Mouse (Mus musculus) heart, embryonic 14.5 days (tissue): ENCODE data around the gene Slc19a1. TPM values are rescaled to one million over a fixed set of nuclear protein-coding genes. Genes with fewer than 3 reads are reported as not detected.

Experiments
- ATAC-seq: fragments of 200-750 bp; cut with Nextera tagmentation; 2 replicates; pipeline ENCODE4 v1.8.0; 2017; ENCODE audit warnings: low read depth, moderate TSS enrichment; ENCODE audit not compliant: insufficient number of reproducible peaks, insufficient read depth, low FRiP score
- H3K27ac ChIP-seq, 2 experiments: fragments of 200-500 bp in 1 of 2; fragments of 300-500 bp in 1 of 2; sonication (generic) in 1 of 2; replicated peaks in 1 of 2; 2 replicates each; pipeline ENCODE4 v1.5.1; 2012 to 2014; ENCODE audit warnings: low read depth in 2 of 2, low read length in 2 of 2, control low read depth in 1 of 2, mild to moderate bottlenecking in 1 of 2, mixed read lengths in 1 of 2; ENCODE audit not compliant: control insufficient read depth in 1 of 2, insufficient read depth in 1 of 2
- H3K27me3 ChIP-seq: fragments of 300-500 bp; sonication (generic); 2 replicates; pipeline ENCODE4 v1.6.1; 2014; ENCODE audit warnings: mild to moderate bottlenecking, low read length, control low read depth; ENCODE audit not compliant: control insufficient read depth, insufficient read depth
- H3K36me3 ChIP-seq: fragments of 300-500 bp; sonication (generic); 2 replicates; pipeline ENCODE4 v1.6.1; 2014; ENCODE audit warnings: mild to moderate bottlenecking, control low read depth, low read length, mixed read lengths; ENCODE audit not compliant: control insufficient read depth, insufficient read depth
- H3K4me1 ChIP-seq, 2 experiments: fragments of 200-500 bp in 1 of 2; fragments of 300-500 bp in 1 of 2; sonication (generic) in 1 of 2; 2 replicates each; pipeline ENCODE4 v1.6.1; 2012 to 2014; ENCODE audit warnings: low read length in 2 of 2, control low read depth in 1 of 2, mixed read lengths in 1 of 2; ENCODE audit not compliant: control insufficient read depth in 2 of 2, insufficient read depth in 2 of 2
- H3K4me2 ChIP-seq: fragments of 300-500 bp; sonication (generic); 2 replicates; pipeline ENCODE4 v1.6.1; 2014; ENCODE audit warnings: mild to moderate bottlenecking, low read length
- H3K4me3 ChIP-seq, 2 experiments: fragments of 200-500 bp in 1 of 2; fragments of 300-500 bp in 1 of 2; sonication (generic) in 1 of 2; 2 replicates each; pipeline ENCODE4 v1.5.1; 2012 to 2014; ENCODE audit warnings: low read length in 2 of 2, mild to moderate bottlenecking in 2 of 2, control low read depth in 1 of 2, low read depth in 1 of 2, moderate library complexity in 1 of 2; ENCODE audit not compliant: control insufficient read depth in 1 of 2, insufficient read depth in 1 of 2
- H3K9ac ChIP-seq: fragments of 300-500 bp; sonication (generic); 2 replicates; pipeline ENCODE4 v1.6.1; 2014; ENCODE audit warnings: mild to moderate bottlenecking, low read length
- H3K9me3 ChIP-seq: fragments of 300-500 bp; sonication (generic); 2 replicates; pipeline ENCODE4 v1.6.1; 2016; ENCODE audit warnings: low read length, control low read depth; ENCODE audit not compliant: control insufficient read depth
- WGBS: fragments of 180-500 bp; shearing (Covaris S2); extraction: QIAGEN DNeasy Blood & Tissue Kit; methylation state at CpG from one replicate; pipeline ENCODE4 v1.1.7; 2014; 5-methylcytosine and 5-hydroxymethylcytosine counted together
- polyA plus RNA-seq: library from polyadenylated mRNA; unstranded; fragments of >200 nt; fragmentation: Nextera tagmentation; extraction: Ambion mirVana; gene quantifications from 2 replicates; pipeline ENCODE4 v1.2.1, GENCODE M21; 2014

Gene Slc19a1
- polyA plus RNA-seq, 1 experiment from 2014 or later, result 12.2 TPM

DNA sequence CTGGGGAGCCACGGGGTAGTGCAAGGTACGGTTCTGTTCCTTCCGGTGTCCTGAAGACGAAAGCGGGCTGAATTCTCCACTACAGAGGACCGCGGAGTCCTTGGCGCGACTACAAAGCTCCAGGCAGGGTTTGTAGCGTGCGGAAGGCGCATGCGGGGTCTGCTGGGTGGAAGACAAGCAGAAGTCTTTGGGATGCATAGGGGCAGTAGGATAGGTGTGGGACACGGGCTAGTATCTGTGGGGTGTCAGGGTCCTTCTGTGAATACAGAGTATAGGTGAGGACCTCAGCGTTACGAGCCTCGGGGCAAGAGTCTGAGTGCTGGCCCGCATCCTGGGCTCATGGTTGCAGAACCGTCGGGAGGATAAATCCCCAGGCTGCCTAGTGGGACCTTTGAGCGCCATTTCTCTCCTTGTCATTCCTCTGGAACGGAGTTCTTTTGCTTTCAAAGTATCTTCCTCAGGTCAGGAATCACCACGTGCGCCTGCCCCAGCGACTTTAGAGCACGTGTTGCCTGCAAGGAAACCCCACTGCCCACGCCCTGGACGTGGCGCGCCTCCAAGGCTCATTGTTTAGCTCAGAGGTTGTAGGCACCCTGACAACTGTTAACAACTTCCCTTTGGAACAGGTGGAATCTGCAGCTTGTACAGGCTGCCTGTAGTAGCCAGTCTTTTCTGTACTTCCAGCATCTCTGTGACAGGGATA, 1.4 kb downstream of the Slc19a1 start:
- Histone ChIP-seq H3K9me3 (no peaks in the 10 kb centered on the region), H3K4me1 (peaks cover 7 to 11% of the 10 kb centered on the region in 2 experiments), H3K9ac (peak overlapping the region; percentile 83), H3K4me2 (peak overlapping the region; percentile 94), H3K27me3 (0 out of 2 replicates have a peak, but pooled peaks cover 5% of the 10 kb centered on the region), H3K4me3 (peak overlapping the region; percentile 65 to 76), H3K36me3 (peaks cover 3% of the 10 kb centered on the region; the same call in 1 of the 2 replicates), H3K27ac (no peak overlapping the region)
- WGBS, result under 1% methylated on average over 30 of the region's 30 CpGs
- peak; percentile 20; the same call in 1 of the 2 replicates for ATAC-seq

- H3K4me1 ChIP-seq, result peaks cover 7 to 11% of the 10 kb centered on the region in 2 experiments
- H3K4me2 ChIP-seq, result no peak overlapping the region
- H3K4me3 ChIP-seq, result no peak overlapping the region
- 65% methylated on average over 6 of the region's 6 CpGs for WGBS
- H3K9me3 ChIP-seq, result no peaks in the 10 kb centered on the region
- ATAC-seq, result no peak
- no peak overlapping the region for H3K27ac ChIP-seq
- peaks cover 17% of the 10 kb centered on the region for H3K36me3 ChIP-seq
- no peak overlapping the region for H3K9ac ChIP-seq
- 0 out of 2 replicates have a peak, but pooled peaks cover 5% of the 10 kb centered on the region for H3K27me3 ChIP-seq
Observed at GRCm38 (mm10) chr10:77035487-77035886, 3.4 kb downstream of the Slc19a1 start.

DNA sequence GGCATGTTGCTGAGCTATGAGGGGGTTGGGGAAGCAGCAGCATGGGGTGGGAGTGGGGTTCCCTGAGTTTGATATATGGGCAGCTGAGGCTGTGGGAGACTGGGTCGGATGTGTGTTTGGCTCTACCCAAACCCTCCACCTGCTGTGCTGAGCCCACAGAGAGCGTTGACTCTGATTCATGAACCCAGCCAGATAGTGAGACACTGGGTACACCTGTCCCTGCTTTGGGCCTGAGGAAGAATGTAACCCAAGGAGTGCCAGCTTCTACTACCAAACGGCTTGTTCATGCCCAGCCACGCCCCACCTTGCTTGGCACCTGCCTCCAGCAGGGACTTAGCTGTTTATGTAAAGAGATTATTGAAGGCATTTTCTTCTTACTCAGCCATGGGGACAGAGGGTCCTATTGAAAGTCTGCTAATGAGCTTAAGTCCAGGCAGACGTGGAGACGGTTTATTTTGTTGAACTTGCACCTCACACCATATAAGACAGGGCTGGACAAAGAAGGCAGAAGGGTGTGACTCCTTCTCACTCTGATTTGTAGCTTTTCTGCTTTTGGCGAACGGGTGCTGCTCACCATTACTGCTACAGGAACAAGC, 6.6 kb downstream of the Slc19a1 start:
- Histone ChIP-seq H3K4me3 (no peak overlapping the region), H3K9me3 (no peaks in the 10 kb centered on the region), H3K27ac (no peak overlapping the region), H3K9ac (no peak overlapping the region), H3K36me3 (peaks cover 39% of the 10 kb centered on the region), H3K27me3 (no peaks in the 10 kb centered on the region), H3K4me2 (no peak overlapping the region), H3K4me1 (peaks cover 4 to 8% of the 10 kb centered on the region in 2 experiments; a peak in 3 of 4 replicates)
- ATAC-seq, result no peak
- WGBS, result 91% methylated on average over 8 of the region's 8 CpGs

DNA sequence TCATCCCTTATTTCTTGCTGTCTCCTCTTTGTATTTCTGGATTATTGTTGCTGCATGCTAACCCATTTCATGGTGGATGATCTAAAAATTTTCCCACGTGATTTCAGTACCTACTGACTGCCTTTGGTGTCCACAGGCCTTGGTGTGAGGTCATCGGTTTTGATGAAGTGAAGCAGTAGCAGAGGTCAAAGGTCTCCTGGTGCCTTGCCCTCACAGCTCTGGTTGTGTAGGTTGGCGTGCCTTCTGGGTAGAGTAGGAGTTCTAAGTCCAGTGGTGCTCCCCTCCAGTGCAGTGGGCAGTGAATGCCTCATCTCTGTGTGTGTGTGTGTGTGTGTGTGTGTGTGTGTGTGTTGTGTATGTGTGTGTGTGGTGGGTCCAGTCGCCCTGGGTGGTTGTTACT, 16.2 kb downstream of the Slc19a1 start:
- no peak for ATAC-seq
- H3K36me3 ChIP-seq, result peaks cover 64% of the 10 kb centered on the region
- H3K4me1 ChIP-seq, result no peaks in the 10 kb centered on the region; a peak in 1 of 4 replicates
- no peaks in the 10 kb centered on the region for H3K9me3 ChIP-seq
- no peak overlapping the region for H3K4me3 ChIP-seq
- H3K27me3 ChIP-seq, result no peaks in the 10 kb centered on the region
- H3K4me2 ChIP-seq, result no peak overlapping the region
- no peak overlapping the region for H3K27ac ChIP-seq
- 82% methylated on average over 4 of the region's 4 CpGs for WGBS
- no peak overlapping the region for H3K9ac ChIP-seq

DNA sequence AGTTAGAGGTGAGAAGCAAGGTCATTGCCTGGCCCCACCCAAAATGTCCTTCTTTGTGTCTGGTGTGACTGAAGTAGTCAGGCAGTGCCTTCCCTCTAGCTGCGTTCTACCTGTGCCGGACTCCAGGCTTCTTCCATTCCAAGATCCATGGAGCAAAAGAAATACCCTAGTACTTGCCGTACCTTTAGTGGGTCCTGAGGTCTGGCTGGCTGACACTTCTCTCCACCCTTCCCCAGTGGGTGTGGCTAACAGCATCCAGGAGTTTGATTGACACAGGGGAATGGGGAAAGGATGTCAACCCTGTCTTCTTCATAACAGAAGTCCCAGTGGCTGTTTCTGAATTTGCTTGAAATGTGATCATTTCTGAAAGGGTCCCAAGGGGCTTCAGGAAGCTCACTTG, 16.6 kb downstream of the Slc19a1 start:
- H3K4me1 ChIP-seq, result no peaks in the 10 kb centered on the region; a peak in 1 of 4 replicates
- no peak overlapping the region for H3K27ac ChIP-seq
- H3K4me2 ChIP-seq, result no peak overlapping the region
- no peak for ATAC-seq
- H3K27me3 ChIP-seq, result no peaks in the 10 kb centered on the region
- H3K4me3 ChIP-seq, result no peak overlapping the region
- peaks cover 64% of the 10 kb centered on the region for H3K36me3 ChIP-seq
- no peak overlapping the region for H3K9ac ChIP-seq
- 84% methylated on average over 3 of the region's 3 CpGs for WGBS
- no peaks in the 10 kb centered on the region for H3K9me3 ChIP-seq

GRCm38 (mm10) chr10:77056768-77057167, 24.7 kb downstream of the Slc19a1 start:
- H3K4me1 ChIP-seq, result peaks cover 3 to 4% of the 10 kb centered on the region in 2 experiments
- 68% methylated on average over 10 of the region's 10 CpGs for WGBS
- peaks cover 53% of the 10 kb centered on the region for H3K36me3 ChIP-seq
- H3K4me2 ChIP-seq, result no peak overlapping the region
- no peak overlapping the region for H3K4me3 ChIP-seq
- no peaks in the 10 kb centered on the region for H3K27me3 ChIP-seq
- H3K9ac ChIP-seq, result no peak overlapping the region
- H3K9me3 ChIP-seq, result no peaks in the 10 kb centered on the region
- H3K27ac ChIP-seq, result no peak overlapping the region
- no peak for ATAC-seq

- no peak overlapping the region for H3K9ac ChIP-seq
- peaks cover 41% of the 10 kb centered on the region for H3K36me3 ChIP-seq
- H3K4me1 ChIP-seq, result peaks cover 3 to 4% of the 10 kb centered on the region in 2 experiments
- WGBS, result 65% methylated on average over 3 of the region's 3 CpGs
- H3K27ac ChIP-seq, result no peak overlapping the region
- H3K27me3 ChIP-seq, result no peaks in the 10 kb centered on the region
- H3K9me3 ChIP-seq, result no peaks in the 10 kb centered on the region
- ATAC-seq, result no peak
- H3K4me2 ChIP-seq, result no peak overlapping the region
- H3K4me3 ChIP-seq, result no peak overlapping the region
Observed at GRCm38 (mm10) chr10:77061426-77061825, 29.4 kb downstream of the Slc19a1 start.
